Mouse (Mus musculus) olfactory bulb, adult 2 months (tissue): ENCODE data around the gene Gdpd3. TPM values are rescaled to one million over a fixed set of nuclear protein-coding genes. Genes with fewer than 3 reads are reported as not detected.

Source experiments
- H3K27ac ChIP-seq: fragments of 200-500 bp; 2 replicates; pipeline ENCODE4 v1.5.1; 2012; ENCODE audit warnings: low read depth, low read length; ENCODE audit not compliant: insufficient read depth
- H3K4me1 ChIP-seq: fragments of 200-500 bp; 2 replicates; pipeline ENCODE4 v1.6.1; 2012; ENCODE audit warnings: low read length; ENCODE audit not compliant: control insufficient read depth, insufficient read depth
- H3K4me3 ChIP-seq: fragments of 200-500 bp; 2 replicates; pipeline ENCODE4 v1.5.1; 2012; ENCODE audit warnings: mild to moderate bottlenecking, low read depth, low read length, moderate library complexity; ENCODE audit not compliant: insufficient read depth
- CTCF ChIP-seq: fragments of 200-500 bp; IDR thresholded peaks from 2 replicates; pipeline ENCODE4 v1.5.1; 2012; ENCODE audit warnings: low read depth, mild to moderate bottlenecking, low read length, moderate library complexity; ENCODE audit not compliant: insufficient read depth
- POLR2A ChIP-seq: fragments of 200-500 bp; IDR thresholded peaks from 2 replicates; pipeline ENCODE4 v1.6.1; 2012; ENCODE audit warnings: mild to moderate bottlenecking, low read depth, low read length, moderate library complexity; ENCODE audit not compliant: insufficient read depth
- WGBS: fragments of 180-500 bp; shearing (Covaris S2); methylation state at CpG from one replicate; pipeline ENCODE4 v1.1.7; 2018; 5-methylcytosine and 5-hydroxymethylcytosine counted together
- polyA plus RNA-seq: library from polyadenylated mRNA; stranded (reverse); fragments of >200 nt; gene quantifications from 2 replicates; pipeline ENCODE4 v1.2.4, GENCODE M21; 2012; ENCODE audit warnings: low replicate concordance; ENCODE audit not compliant: missing spikeins, insufficient read depth, insufficient read length

Gdpd3 gene
- polyA plus RNA-seq, 1 experiment, result not detected

DNA sequence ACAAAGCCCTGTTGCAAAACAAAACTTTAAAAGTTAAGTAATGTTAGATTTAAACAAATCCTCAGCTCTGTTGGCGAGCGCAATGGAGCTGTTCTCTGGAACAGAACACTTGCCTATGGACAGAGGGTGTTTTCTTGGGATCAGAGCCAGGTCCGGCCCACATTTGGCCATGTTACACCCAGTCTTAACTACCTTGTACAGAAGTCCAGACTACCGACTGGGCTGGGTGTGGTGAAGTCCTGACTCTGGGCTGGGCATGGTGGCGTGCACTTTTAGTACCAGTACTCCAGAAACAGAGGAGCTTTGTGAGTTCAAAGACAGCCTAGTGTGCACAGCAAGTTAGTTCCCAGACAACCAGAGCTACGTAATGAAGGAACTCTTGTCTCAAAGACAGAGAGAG, 40.8 kb downstream of the Gdpd3 start:
- Histone ChIP-seq H3K4me1 (peaks cover 14% of the 10 kb centered on the region), H3K4me3 (no peak overlapping the region), H3K27ac (no peak overlapping the region)
- TF ChIP-seq CTCF (no peak), POLR2A (no peak)
- 74% methylated on average over 6 of the region's 6 CpGs for WGBS

DNA sequence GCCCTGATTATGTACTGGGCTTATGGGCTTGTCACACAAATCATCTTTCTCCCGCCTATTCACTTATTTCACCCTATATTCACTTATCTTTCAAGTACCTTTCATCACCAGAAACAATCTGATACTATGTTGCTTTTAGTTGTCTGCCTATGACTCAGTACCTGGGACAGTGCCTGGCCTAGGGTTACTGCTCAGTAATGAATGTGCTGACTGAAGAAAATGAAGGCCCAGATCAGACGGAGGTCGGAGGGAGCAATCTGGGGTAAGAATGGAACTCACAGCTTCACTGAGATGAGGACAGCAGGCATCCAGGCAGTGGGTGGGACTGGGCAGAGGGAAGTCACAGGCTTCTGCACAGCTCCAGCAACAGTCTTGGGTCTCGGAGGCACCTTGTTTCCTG, 41.3 kb downstream of the Gdpd3 start:
- Histone ChIP-seq H3K4me3 (no peak overlapping the region), H3K4me1 (peaks cover 14% of the 10 kb centered on the region), H3K27ac (no peak overlapping the region)
- WGBS, result 71% methylated on average over 4 of the region's 4 CpGs
- no peak for TF ChIP-seq POLR2A
- TF ChIP-seq CTCF, result no peak

DNA sequence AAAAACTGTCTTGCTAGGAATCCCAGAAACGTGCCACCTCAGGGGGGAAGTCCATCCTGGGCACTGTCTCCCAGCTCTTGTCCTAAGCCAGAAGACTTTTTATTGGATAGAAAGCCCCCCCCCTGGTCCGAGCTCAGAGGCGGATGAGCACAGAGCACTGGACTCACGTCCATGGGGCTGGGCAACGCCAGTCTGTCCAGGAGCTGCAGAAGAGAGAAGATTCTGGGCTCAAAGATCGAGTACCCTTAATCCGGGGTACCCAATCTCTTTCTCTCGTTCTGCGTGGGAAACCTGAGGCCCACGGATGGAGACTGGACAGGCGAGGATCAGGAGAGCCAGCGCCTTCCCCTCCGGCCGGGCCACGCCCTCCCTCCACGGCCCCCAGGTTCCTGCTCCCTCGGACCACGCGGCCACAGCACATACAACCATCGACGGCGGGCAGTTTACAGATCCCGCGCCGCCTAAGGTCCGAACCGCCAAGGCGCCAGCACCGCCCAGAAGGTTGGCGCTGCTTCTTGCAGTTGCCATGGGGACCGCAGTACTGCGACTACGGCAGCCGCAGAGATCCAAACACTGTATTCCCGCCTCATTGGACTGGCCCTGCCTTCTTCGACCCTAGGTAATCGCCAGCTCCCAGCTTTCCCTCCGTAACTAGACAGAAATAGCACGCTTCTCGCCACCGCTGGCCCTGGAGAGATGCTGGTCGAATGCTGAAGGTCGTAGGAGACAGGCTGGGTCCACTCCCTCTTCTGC, 42.7 kb downstream of the Gdpd3 start:
- peaks cover 14% of the 10 kb centered on the region for H3K4me1 ChIP-seq
- peak overlapping the region; percentile 82 for H3K4me3 ChIP-seq
- peak; percentile 44; the same call in 1 of the 2 replicates for TF ChIP-seq POLR2A
- no peak for TF ChIP-seq CTCF
- peak overlapping the region; percentile 53 for H3K27ac ChIP-seq
- under 1% methylated on average over 43 of the region's 43 CpGs for WGBS

- peaks cover 14% of the 10 kb centered on the region for H3K4me1 ChIP-seq
- no peak overlapping the region for H3K4me3 ChIP-seq
- TF ChIP-seq POLR2A, result no peak
- no peak for TF ChIP-seq CTCF
- 62% methylated on average over 5 of the region's 5 CpGs for WGBS
- H3K27ac ChIP-seq, result no peak overlapping the region
Observed at GRCm38 (mm10) chr7:126809723-126810369, 43.7 kb downstream of the Gdpd3 start.

GRCm38 (mm10) chr7:126815726-126816222, 49.6 kb downstream of the Gdpd3 start:
- 61% methylated on average over 8 of the region's 8 CpGs for WGBS
- Histone ChIP-seq H3K4me1 (no peaks in the 10 kb centered on the region), H3K4me3 (no peak overlapping the region), H3K27ac (no peak overlapping the region)
- TF ChIP-seq CTCF, result no peak
- no peak for TF ChIP-seq POLR2A

GRCm38 (mm10) chr7:126816494-126816893, 50.4 kb downstream of the Gdpd3 start:
- H3K4me3 ChIP-seq, result no peak overlapping the region
- TF ChIP-seq CTCF (no peak), POLR2A (no peak)
- 83% methylated on average over 8 of the region's 8 CpGs for WGBS
- H3K4me1 ChIP-seq, result no peaks in the 10 kb centered on the region
- no peak overlapping the region for H3K27ac ChIP-seq

DNA sequence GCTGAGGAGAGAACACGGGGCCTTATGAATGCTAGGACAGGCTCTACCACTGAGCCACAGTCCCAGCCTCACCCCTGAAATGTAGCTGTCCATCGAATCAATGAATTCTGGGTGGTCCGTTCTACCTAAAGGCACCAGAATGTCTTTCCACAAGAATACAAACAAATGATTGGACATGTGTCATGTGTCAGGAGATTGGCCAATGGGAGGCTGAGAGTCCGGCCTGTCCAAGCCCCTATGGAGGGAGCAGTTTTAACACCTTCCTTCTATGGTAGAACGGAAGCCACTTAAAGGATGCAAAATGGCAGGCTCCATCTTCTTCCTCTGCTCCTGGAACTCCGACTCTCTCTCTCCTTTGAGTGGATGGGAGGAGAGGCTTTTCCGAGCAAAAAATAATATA, 51.5 kb downstream of the Gdpd3 start:
- H3K27ac ChIP-seq, result no peak overlapping the region
- H3K4me3 ChIP-seq, result no peak overlapping the region
- 84% methylated on average over 7 of the region's 7 CpGs for WGBS
- TF ChIP-seq CTCF (no peak), POLR2A (no peak)
- H3K4me1 ChIP-seq, result peaks cover 6% of the 10 kb centered on the region

DNA sequence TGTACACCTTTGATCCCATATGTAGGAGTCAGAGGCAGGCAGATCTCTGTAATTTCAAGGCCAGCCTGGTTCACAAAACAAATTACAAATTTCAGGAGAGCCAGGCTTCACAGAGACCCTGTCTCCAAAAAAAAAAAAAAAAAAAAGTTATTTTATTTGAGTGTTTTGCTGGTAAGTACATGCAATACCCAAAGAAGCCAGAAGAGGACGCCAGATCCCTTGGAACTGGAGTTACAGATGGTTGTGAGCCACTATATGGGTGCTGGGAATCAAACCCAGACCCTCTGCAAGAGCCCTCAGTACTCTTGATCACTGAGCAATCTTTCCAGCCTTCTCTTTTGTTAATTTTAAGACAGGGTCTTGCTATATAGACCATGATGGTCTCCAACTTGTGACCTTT, 52.7 kb downstream of the Gdpd3 start:
- peaks cover 6% of the 10 kb centered on the region for H3K4me1 ChIP-seq
- no peak overlapping the region for H3K27ac ChIP-seq
- H3K4me3 ChIP-seq, result no peak overlapping the region
- WGBS, result 26% methylated on average over 1 of the region's 1 CpGs
- TF ChIP-seq CTCF, result no peak
- TF ChIP-seq POLR2A, result no peak

- TF ChIP-seq POLR2A, result no peak
- peak; percentile 78 for TF ChIP-seq CTCF
- H3K27ac ChIP-seq, result peak overlapping the region; percentile 59
- peaks cover 28% of the 10 kb centered on the region for H3K4me1 ChIP-seq
- WGBS, result 22% methylated on average over 7 of the region's 7 CpGs
- 0 out of 2 replicates have a peak overlapping the region, but pooled peaks have one; percentile 87 for H3K4me3 ChIP-seq
Observed at GRCm38 (mm10) chr7:126821835-126822511, 55.8 kb downstream of the Gdpd3 start.
